Mouse (Mus musculus) megakaryocyte, adult 5-6 weeks (primary cell): ENCODE measurements around the gene Grid2. TPM values are rescaled to one million over a fixed set of nuclear protein-coding genes. Genes with fewer than 3 reads are reported as not detected.

ENCODE experiments used
- ATAC-seq: 2 replicates; pipeline ENCODE4 v1.8.0; 2016; ENCODE audit warnings: mild to moderate bottlenecking, inconsistent platforms; ENCODE audit not compliant: poor library complexity, severe bottlenecking
- total RNA-seq, 2 experiments: library from RNA; stranded (forward) in 1 of 2; stranded (reverse) in 1 of 2; fragments of 153-499, 151-499 nt in 1 of 2; fragments of 221-1000, 200-1000 nt in 1 of 2; gene quantifications; 2 replicates each; pipeline versions ENCODE4 v1.2.3 to v1.2.4; 2015 to 2017

The Grid2 gene
- total RNA-seq, 2 experiments from 2014 or later: not detected

DNA sequence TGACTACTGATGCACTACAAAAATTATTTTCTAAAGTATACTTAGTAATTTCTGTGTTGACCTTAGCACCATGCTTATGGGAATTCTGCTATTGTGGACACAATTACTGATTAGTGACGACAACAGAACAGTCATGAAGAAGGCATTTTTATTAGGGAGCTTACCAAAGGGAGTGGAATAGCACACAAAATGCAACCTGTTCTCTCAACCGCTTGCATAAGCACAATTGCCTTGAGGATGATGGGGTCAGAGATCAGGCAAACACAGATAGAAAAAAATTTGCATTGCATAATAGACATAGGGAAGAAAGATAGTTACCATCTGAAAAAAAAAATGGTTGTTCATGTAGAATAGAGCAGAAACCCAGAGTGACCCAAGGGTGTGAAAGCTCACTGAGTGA, 790.4 kb downstream of the Grid2 start:
- no peak for ATAC-seq

DNA sequence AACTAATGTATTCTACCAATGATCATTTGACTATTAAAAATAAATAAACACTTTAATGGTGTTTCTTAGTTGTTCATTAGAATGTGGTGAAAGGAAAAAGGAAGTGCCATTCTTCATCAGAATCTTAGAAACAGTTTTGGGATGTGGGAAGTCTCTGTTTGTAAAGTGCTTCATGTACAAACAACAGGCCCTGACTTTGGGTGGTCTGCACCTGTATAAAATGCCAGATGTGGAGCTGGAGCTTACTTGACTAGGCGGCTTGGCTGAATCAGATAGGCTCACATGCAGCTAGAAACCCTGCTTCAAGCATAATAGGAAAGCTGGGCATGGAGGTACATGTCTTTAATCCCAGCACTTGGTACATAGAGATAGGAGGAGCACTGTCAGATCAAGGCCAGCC, 791.1 kb downstream of the Grid2 start:
- ATAC-seq: no peak

DNA sequence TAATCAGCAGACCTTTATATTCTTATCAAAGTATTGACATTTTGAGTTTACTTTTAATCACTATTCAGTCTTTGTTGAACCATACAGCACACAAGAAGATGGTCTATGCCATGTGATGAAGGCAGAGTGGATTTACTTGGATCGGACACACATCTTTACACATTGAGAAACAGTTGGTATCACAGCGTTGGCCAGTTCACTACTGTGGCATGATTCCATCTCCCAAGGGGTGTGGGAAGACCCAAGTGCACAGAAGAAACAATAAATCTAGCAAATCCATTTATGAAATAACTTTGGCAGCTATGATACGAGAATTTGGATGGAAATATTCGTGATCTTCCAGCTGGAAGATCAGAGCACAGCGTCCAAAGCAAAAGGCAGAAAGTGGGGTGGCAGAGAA, 792.3 kb downstream of the Grid2 start:
- ATAC-seq: no peak

DNA sequence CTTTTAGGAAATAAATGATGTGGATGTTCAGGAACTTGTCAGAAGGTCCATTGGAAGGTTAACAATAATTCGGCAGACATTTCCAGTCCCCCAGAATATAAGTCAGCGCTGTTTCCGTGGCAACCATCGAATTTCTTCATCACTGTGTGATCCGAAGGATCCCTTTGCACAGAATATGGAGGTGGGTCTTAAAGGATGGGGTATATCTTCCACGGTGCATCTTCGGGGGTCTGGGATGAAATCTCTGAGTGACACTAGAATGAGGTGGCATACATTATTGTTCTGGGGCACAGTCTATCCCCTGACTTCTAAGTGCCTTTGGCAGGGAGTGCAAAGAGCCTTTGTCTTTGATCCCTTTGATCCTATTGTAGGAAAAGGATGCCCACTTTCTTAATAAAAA, 808.2 kb downstream of the Grid2 start:
- no peak for ATAC-seq

DNA sequence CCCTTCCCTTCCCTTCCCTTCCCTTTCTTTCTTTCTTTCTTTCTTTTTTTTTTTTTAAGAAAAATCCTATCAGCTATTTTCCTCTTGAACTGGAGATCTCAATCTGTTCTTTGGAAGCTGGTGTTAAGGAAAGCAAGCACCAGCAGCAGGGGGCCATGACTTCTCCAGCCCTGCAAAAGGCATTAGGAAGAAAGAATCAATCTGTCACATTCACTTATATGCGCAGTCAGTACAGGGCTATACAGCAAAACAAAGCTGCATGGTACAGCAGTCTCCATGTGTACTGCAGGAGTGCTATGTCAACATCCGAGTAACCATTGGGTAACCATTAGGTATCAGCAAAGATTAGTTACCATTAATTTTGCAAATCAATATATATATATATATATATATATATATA, 809.0 kb downstream of the Grid2 start:
- ATAC-seq: no peak

DNA sequence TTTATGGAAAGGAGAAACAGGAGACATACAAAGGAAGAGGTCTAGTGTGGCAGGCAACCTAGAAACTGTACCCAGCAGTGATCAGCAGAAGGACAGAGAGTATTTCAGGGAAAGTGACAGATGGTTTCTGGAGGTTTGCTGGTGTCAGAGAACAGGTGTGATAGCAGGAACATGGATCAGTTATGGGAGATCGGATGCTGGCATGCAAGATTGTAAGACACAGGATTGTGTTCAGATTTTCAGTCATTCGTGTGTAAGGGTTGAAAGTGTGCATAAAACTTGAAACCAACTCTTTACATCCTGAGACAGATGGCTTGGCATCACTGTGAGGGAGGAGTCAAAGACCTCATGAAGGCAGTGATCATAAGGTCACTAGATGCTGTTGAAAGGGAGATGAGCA, 817.7 kb downstream of the Grid2 start:
- ATAC-seq: no peak

DNA sequence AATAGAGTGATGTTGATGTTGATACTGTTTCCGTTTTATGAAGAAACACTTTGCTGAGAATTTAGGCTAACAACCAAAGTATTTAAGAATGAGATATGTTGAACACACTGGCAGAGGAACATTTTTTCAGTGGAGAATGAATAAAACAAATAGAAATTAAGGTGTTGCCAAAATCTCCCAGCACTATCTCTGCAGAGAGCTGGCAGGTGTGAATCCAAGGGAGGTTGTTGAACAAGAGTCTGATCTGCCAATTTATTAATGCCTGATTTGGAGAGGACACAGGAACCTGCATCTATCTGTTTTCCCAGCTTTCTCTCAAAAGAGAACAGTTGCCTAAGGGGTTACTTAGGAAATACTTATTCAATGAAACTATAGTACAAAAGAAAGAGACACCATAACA, 822.2 kb downstream of the Grid2 start:
- ATAC-seq: no peak

DNA sequence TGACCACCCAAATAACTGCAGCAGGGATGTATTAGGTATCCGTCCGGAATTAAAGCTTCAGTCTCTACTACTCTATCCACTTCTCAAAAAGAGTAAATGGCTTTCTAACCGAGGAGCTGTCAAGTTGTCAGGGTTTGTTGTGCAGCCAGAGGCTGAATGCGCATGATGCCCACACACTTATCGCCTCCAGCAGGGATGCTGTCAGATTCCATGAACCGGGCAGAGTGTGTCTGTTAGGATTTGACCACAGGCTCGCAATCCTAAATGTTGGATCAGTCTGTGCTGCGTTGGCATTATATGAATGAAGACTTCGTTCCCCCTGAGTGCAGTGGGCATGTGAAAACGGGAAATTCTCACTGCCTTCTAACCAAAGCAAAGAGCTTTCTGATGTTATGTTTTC, 843.0 kb downstream of the Grid2 start:
- no peak for ATAC-seq

DNA sequence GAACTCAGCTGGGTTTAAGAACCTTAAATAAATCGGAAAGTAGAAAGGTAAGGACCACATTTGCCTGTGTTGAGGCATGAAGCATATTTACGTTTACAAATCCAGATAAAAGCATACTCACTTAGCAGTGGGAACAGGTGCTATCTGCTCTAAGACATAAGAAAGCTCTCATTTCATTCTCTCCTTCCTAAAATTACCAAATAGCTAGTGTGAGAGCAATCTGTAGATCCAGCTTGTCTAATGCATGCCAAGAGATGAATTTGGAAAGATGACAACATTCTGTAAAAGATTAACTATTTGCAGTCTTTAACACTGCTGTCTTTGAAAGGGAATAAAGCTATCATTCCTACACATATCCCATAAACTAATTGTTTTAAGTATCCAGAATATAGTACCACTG, 858.9 kb downstream of the Grid2 start:
- ATAC-seq: no peak

DNA sequence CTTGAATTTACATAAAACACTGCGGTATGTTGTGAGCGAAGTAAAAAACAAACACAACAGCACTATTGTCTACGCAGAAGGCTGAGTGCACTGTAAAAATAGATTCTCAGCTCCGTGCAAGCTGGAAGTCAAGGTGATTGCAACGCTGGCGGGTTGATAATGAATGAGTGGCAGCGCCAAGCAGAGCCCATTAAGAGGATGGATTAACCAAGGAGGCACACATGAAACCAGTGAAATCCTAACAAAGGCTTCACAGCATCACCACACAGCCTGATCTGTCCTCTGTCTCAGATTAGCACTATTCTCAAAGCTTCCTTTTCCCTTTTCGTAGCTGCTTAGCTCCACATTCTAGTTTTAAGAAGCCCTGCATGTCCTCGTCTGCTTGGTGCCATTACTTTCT, 880.6 kb downstream of the Grid2 start:
- ATAC-seq: no peak

DNA sequence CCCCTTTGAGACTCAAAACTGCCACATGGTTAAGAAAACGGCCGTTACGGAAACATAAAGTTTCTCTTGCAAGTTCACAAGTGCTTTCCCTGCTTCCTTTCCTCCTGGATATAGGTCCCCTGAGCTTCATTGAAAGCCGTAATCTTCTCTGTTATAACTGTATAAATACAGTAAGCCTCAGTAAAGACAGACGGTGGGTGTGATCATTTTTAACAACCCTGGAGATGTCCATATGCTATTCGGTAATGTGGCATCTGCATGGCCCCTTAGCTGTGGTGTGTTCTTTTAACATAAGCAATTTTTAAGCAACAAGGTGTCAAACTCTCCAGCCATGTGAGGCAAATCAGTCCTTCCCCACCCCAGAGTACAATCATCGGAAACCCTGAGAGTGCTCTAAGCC, 892.9 kb downstream of the Grid2 start:
- no peak for ATAC-seq

DNA sequence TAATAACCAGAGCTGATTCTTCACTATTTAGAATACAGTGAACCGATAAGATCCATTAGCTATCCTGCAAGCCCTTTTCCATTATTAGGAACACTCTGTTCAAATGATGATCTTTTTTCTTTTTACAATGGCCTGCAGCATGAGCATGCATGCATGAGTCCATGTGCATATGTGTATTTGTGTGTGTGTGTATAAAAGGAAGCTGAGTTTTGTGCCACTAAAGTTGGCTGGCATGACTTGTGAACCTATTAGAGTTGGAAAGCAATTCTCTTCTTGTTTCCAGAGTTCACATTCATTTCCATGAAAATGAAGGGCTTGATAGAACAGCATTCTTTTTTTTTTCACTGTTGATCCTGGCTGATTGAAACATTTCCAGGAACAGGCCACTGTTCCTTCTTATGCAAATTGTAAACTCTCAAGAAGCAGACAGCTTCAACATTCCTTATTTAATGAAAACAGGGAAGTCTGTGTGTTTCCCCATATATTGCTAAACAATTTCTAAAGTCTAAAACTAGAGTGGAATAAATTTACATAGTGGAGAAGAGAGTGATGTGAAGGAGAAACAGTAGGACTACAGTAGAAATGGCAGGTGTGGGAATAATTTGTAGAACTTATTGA, 919.4 kb downstream of the Grid2 start:
- ATAC-seq: no peak

DNA sequence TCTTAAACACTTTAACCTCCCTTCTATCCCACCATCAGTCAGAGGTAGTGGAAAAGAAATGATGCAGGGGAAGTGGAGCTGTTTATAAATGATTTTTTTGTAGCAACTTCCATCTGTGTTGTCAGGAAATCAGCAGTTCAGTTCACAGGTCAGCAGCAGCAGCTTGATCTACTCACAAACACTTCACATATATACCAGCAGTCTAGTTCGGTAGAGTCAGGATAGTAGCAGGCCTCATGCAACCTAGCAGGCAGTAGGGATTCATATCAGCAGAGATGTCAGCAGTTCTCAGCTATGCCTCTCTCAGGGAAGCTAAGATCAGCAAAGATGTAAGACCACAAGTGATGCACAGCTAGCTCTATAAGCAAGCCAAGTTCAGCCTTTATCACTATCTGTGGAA, 938.0 kb downstream of the Grid2 start:
- ATAC-seq: no peak

DNA sequence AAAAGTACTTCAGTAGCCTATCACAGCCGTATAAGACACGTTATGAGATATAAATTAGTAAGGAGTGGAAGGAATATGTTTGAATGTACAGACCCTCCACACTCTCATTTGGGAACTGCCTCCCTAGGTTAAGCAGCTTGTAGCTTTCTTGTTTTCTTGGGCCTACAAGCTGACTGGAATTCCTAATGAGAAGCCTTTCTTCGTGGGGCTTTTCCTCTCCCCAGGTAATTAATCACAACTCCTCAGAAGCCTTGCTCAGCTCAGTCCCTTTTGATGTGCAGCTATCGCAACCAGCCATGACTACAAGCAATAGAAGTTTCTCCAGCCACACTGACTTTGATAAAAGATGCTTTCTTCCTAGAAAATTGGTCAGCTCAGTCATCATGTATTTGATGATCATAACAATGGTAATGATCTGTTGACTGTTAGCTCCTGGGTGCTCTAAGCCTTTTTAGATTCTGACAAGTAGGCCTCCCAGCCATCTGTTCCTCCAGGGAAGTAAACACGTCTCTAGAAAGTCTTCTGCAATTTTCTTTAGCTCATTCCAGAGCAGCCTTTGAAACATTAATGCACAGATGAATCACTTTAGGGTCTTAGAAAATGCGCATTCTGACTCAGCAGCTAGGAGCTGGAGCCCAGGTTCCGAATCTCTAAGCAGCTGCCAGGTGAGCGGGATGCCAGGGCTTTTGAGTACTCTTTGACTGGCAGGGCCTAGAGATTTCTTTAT, 946.9 kb downstream of the Grid2 start:
- no peak for ATAC-seq

DNA sequence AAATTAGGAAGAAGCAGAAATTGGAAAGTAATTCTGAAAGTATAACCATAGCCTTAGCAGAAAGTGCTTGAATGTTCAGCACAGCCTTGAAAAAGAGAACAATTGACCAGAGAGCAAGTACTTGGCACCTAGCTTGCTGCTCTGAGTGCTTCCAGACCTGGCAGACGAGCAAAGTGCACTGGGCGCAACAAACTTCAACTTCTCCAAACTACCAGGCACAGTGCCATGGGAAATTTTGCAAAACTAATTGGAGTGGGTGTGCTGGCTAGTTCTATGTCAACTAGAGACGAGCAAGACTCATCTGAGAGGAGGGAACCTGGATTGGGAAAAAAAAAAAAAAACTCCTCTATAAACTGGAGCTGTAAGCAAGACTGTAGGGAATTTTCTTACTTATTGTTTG, 980.7 kb downstream of the Grid2 start:
- ATAC-seq: no peak

DNA sequence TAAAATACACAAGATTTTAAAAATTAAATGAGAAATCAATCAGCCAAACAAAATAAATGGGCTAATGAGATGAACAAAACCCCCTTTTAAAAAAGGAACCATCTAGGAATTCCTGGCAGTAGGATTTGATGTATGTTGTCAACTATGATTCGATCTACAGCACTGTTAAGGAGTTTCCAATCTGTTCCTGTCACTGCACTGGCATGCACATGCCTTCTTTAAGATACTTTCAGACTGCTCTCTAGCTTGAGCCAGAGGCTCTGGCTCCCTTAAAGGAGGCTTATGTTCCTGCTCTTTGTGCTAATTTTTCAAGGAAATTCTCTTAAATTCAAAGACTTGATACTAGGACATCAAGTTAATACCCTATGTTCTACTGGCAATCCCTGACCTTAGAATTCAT, 984.9 kb downstream of the Grid2 start:
- ATAC-seq: no peak

DNA sequence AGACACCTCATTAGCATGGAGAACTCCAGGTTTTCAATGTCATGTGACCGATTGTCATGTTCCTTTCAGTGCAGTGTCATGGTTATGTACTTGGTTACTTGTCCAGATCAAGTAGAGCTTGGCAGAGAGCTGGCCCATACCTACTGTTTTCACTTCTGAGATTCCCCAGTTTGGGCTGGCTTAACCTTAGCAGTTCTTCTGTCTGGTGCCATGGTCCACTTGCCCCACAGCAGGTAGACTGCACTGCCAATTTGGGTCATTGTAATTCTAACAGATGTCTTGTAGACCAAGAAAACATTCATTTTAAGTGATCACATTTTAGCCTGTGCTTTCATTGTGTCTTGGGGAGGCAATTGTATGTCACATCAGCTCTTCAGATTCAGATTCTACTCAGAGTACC, 990.3 kb downstream of the Grid2 start:
- ATAC-seq: no peak

DNA sequence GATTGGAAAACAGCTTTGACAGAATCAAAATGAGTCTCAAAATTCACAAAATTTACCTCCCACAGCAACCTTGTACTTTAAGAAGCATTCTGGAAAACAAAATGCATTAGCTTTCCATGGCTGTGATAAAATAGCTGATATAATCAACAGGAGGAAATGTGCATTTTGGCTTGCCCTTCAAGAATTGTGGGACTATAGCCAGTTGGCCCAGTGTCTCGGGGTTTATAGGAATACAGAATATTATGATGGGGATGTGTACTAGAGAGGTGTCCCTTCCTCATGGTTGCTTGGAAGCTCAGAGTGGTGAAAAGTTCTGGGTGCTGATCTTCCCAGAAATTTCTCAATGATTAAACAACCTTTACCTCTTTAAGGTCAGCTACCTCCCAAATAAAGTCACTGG, 995.4 kb downstream of the Grid2 start:
- no peak for ATAC-seq

DNA sequence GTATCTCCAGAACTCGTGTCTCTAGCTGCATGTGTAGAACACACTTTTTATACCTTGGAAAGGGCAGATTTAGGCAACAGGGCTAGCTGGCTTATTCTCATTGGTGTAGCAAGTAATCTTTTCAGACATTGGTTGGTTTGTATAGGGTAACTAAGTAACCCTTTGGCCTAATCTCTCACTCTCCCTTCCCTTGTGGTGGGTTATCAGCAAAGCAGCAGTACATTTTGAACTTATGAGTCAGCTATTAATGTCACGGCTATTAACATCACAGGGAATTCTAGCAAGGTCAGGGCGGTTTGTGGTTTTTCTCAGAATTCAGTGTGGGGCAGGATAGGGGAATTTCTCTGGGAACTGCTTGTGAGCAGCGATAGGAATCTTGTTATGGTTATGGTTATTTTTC, 1007.8 kb downstream of the Grid2 start:
- ATAC-seq: no peak

DNA sequence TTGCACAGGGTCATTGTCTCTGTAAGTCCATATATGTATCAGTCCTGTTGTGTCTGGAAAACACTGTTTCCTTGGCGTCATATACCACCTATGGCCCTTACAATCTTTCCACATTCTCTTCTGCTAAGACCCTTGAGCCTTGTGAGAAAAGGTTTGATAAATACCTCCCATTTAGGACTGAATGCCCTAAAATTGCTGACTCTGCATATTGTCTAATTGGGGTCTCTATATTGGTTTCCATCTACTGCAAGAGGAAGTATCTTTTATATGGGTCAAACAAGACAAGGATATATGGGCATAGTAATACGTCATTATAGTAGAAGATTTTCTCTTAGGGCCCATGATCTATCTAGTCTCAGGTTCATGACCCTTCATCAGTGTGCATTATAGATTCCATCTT, 1008.5 kb downstream of the Grid2 start:
- ATAC-seq: no peak

DNA sequence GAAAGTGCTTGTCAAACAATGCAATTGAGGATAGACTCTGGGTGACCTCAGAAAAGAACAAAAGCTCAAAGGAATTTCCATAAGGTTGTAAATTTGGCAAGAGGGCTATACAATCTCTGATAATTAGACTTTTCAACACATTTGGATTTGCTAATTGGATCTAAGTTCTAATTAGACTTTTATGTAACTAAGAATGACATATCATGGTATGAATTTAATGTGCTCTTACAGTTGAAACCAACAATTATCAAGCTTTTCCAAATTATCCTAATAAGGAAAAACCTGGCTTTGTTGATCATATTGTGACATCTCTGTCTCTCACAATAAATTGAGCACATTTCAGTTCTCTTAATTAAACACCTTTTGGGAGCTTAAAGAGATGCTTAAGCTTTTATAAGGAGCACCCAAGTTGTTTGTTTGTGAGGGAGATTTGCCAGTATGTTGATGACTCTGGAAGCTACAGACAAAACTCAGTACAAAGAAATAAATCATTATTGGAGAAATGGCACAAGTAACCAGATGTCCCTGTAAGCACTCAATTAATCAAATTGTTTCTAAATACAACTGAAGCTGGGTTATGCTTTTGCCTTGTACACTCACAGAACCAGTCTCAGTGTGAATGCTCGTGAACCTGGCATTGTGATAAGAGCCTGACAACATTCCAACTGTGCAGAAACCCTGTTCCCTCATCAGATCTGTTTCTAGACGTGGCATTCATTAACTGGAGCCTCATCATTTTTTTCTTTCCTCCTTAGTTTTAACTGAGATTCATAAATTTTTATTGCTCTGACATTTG, 1018.8 kb downstream of the Grid2 start:
- ATAC-seq: no peak

DNA sequence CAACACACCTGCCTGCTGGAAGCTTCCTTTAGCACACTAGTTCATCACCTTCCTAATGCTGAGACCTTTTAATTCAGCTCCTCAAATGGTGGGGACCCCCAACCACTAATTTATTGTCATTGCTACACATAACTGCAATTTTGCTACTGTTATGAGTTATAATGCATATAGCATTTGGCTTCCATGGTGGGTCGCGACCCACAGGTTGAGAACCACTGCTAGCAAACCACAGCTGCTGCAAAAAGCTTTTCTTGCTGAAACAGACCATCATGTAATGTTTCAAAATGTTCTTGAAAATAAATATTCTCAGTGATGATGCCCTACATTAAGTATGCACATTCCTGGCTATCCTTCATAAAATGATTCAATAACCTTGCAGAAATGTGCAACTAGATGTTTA, 1024.3 kb downstream of the Grid2 start:
- no peak for ATAC-seq
